Mouse (Mus musculus): ENCODE measurements around the gene Ccdc60. TPM values are rescaled to one million over a fixed set of nuclear protein-coding genes. Genes with fewer than 3 reads are reported as not detected.

Gene Ccdc60
- polyA plus RNA-seq, 1 experiment from 2014 or later: 0.94 TPM

- H3K4me2 ChIP-seq: no peak overlapping the region
- H3K27ac ChIP-seq: no peak overlapping the region
- H3K4me3 ChIP-seq: no peak overlapping the region
- no peak overlapping the region for H3K9ac ChIP-seq
- H3K27me3 ChIP-seq: no peaks in the 10 kb centered on the region
- no peaks in the 10 kb centered on the region for H3K9me3 ChIP-seq
- no peak for ATAC-seq (ENCODE audit: insufficient number of reproducible peaks, insufficient read depth, low FRiP score, low TSS enrichment, low read depth)
- H3K36me3 ChIP-seq: no peaks in the 10 kb centered on the region
- WGBS: 37% methylated on average over 4 of the region's 4 CpGs
- peaks cover 10% of the 10 kb centered on the region; the same call in 1 of the 2 replicates for H3K4me1 ChIP-seq
Observed at GRCm38 (mm10) chr5:116116110-116116509, 172.7 kb downstream of the Ccdc60 start.

- ATAC-seq (ENCODE audit: insufficient number of reproducible peaks, insufficient read depth, low FRiP score, low TSS enrichment, low read depth): no peak
- H3K27ac ChIP-seq: no peak overlapping the region
- H3K36me3 ChIP-seq: no peaks in the 10 kb centered on the region
- H3K4me2 ChIP-seq: no peak overlapping the region
- H3K4me3 ChIP-seq: no peak overlapping the region
- WGBS: 61% methylated on average over 14 of the region's 14 CpGs
- H3K4me1 ChIP-seq: peaks cover 10% of the 10 kb centered on the region; the same call in 1 of the 2 replicates
- H3K9ac ChIP-seq: no peak overlapping the region
- no peaks in the 10 kb centered on the region for H3K27me3 ChIP-seq
- no peaks in the 10 kb centered on the region for H3K9me3 ChIP-seq
Observed at GRCm38 (mm10) chr5:116115071-116115834, 173.5 kb downstream of the Ccdc60 start.

DNA sequence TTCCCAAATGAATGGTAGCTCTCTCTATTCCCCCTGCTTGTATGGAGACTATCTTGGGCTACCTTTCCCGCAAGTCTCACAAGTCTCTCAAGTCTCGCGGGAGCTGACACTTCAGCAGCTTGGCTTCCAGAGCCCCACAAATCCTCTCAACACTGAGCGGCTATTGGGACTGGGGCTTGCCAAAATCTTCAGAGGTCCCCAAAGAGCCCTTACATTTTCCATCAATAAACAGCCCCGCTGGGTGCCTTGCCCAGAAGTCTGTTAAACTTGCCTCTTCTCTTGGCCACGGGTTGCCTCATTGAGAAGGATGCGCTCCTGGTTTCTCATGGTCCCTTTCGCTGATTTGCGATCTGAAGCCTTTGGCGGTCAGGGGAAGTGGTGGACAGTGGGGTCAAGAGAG is 180.1 kb downstream of the Ccdc60 start:
- no peaks in the 10 kb centered on the region for H3K9me3 ChIP-seq
- 95% methylated on average over 10 of the region's 10 CpGs for WGBS
- no peak overlapping the region for H3K4me3 ChIP-seq
- H3K27me3 ChIP-seq: no peaks in the 10 kb centered on the region
- H3K4me1 ChIP-seq: no peaks in the 10 kb centered on the region
- no peak overlapping the region for H3K27ac ChIP-seq
- ATAC-seq (ENCODE audit: insufficient number of reproducible peaks, insufficient read depth, low FRiP score, low TSS enrichment, low read depth): no peak
- no peak overlapping the region for H3K4me2 ChIP-seq
- no peaks in the 10 kb centered on the region for H3K36me3 ChIP-seq
- no peak overlapping the region for H3K9ac ChIP-seq

DNA sequence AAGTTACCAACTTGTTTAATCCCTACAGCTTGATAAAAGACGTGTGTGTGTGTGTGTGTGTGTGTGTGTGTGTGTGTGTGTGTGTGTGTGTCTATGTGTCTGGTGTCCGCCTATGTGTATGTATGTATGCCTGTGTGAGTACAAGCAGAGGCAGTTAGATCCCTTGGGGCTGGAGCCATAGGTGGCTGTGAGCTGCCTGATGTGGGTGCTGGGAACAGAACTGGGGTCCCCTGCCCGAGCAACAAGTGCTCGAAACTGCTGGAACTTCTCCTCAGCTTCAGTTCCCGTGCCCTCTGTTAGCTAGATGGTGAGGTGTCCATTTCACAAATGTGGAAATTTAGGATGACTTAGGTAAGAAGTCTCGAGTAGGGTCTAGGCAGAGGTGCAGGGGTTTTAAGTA is 204.6 kb downstream of the Ccdc60 start:
- Histone ChIP-seq H3K27me3 (peaks cover 33% of the 10 kb centered on the region), H3K9me3 (no peaks in the 10 kb centered on the region), H3K4me1 (0 out of 2 replicates have a peak, but pooled peaks cover 2% of the 10 kb centered on the region), H3K36me3 (no peaks in the 10 kb centered on the region), H3K4me2 (no peak overlapping the region), H3K9ac (no peak overlapping the region), H3K27ac (no peak overlapping the region), H3K4me3 (no peak overlapping the region)
- WGBS: 89% methylated on average over 6 of the region's 6 CpGs
- no peak for ATAC-seq (ENCODE audit: insufficient number of reproducible peaks, insufficient read depth, low FRiP score, low TSS enrichment, low read depth)

- no peak within 1 kb of the TSS for H3K9ac ChIP-seq
- H3K9me3 ChIP-seq: no peaks in the 10 kb centered on the region
- no peak within 1 kb of the TSS for H3K27ac ChIP-seq
- H3K4me2 ChIP-seq: no peak within 1 kb of the TSS
- no peak within 1 kb of the TSS for H3K4me3 ChIP-seq
- no peak for ATAC-seq (ENCODE audit: insufficient number of reproducible peaks, insufficient read depth, low FRiP score, low TSS enrichment, low read depth)
- H3K4me1 ChIP-seq: 0 out of 2 replicates have a peak, but pooled peaks cover 2% of the 10 kb centered on the region
- H3K36me3 ChIP-seq: no peaks in the 10 kb centered on the region
- WGBS: 9% methylated on average over 17 of the region's 17 CpGs
- peaks cover 33% of the 10 kb centered on the region for H3K27me3 ChIP-seq
Observed at GRCm38 (mm10) chr5:116083081-116083480, 205.7 kb downstream of the Ccdc60 start, which contains the start of gene Tmem233. Gene Tmem233 (minus strand): TSS chr5:116083244.

- Histone ChIP-seq H3K27me3 (peaks cover 33% of the 10 kb centered on the region), H3K27ac (no peak overlapping the region), H3K4me3 (no peak overlapping the region), H3K9ac (no peak overlapping the region), H3K4me2 (no peak overlapping the region), H3K9me3 (no peaks in the 10 kb centered on the region), H3K4me1 (0 out of 2 replicates have a peak, but pooled peaks cover 2% of the 10 kb centered on the region), H3K36me3 (no peaks in the 10 kb centered on the region)
- 36% methylated on average over 17 of the region's 17 CpGs for WGBS
- no peak for ATAC-seq (ENCODE audit: insufficient number of reproducible peaks, insufficient read depth, low FRiP score, low TSS enrichment, low read depth)
Observed at GRCm38 (mm10) chr5:116082241-116082900, 206.4 kb downstream of the Ccdc60 start.

DNA sequence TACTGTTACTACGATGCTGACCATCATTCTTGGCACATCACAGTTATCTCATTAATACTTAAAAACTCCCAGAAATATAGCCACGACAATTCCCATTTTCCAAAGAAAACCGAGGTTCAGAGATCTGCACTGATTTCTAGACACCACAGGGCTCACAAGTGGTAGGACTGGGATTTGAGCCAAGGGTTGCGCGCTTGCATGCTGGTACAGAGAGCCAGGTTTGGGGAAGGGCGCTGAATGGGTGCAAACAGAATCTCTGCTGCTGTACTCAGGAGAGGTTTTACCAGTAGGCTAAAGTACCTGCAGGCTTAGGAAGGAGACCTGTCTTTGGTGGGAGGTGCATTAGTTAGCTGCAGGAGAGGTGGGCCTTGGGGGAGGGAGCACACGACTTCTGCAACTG is 207.2 kb downstream of the Ccdc60 start:
- Histone ChIP-seq H3K4me3 (no peak overlapping the region), H3K4me1 (0 out of 2 replicates have a peak, but pooled peaks cover 2% of the 10 kb centered on the region), H3K27ac (no peak overlapping the region), H3K27me3 (peaks cover 33% of the 10 kb centered on the region), H3K4me2 (no peak overlapping the region), H3K36me3 (no peaks in the 10 kb centered on the region), H3K9me3 (no peaks in the 10 kb centered on the region), H3K9ac (no peak overlapping the region)
- no peak for ATAC-seq (ENCODE audit: insufficient number of reproducible peaks, insufficient read depth, low FRiP score, low TSS enrichment, low read depth)
- WGBS: 71% methylated on average over 7 of the region's 7 CpGs

DNA sequence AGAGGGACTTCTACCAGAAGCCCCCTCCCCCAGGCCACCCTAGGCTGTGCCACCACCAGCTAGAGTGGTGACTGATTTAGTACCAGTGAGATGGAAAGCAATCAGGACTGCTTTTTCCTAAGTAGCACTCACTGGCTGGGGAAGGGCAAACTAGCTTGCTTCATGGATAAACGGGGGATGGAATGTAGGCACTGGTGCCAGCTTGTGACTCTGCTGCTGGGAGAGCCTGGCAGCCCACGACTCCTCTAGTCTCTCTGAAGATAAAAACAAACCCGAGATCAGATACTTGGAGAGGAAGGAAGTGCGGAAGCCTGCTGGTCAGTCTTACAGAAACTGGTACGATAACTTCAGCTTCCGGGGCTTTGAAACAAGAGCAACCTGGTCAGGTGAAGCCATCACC is 208.0 kb downstream of the Ccdc60 start:
- H3K4me1 ChIP-seq: 0 out of 2 replicates have a peak, but pooled peaks cover 2% of the 10 kb centered on the region
- H3K9me3 ChIP-seq: no peaks in the 10 kb centered on the region
- no peak overlapping the region for H3K4me2 ChIP-seq
- no peaks in the 10 kb centered on the region for H3K36me3 ChIP-seq
- WGBS: 51% methylated on average over 6 of the region's 6 CpGs
- no peak overlapping the region for H3K4me3 ChIP-seq
- ATAC-seq (ENCODE audit: insufficient number of reproducible peaks, insufficient read depth, low FRiP score, low TSS enrichment, low read depth): no peak
- H3K27me3 ChIP-seq: peaks cover 33% of the 10 kb centered on the region
- H3K27ac ChIP-seq: no peak overlapping the region
- H3K9ac ChIP-seq: no peak overlapping the region

Other genes starting within 250 kb of the Ccdc60 start
- not detected in 2 replicates for gene Tmem233, start 205.7 kb downstream of the Ccdc60 start, polyA plus RNA-seq (2015; fragmentation: Nextera tagmentation; extraction: Ambion mirVana)
- 8.4 and 11.0 TPM in 2 replicates for gene Hspb8, start 133.9 kb upstream of the Ccdc60 start, polyA plus RNA-seq (2015; fragmentation: Nextera tagmentation; extraction: Ambion mirVana)